Mouse (Mus musculus) neural tube, embryonic 11.5 days (tissue): ENCODE measurements around the gene Il15ra. TPM values are rescaled to one million over a fixed set of nuclear protein-coding genes. Genes with fewer than 3 reads are reported as not detected.

ENCODE experiments used
- ATAC-seq: fragments of 200-750 bp; cut with Nextera tagmentation; 2 replicates; pipeline ENCODE4 v1.8.0; 2017; ENCODE audit warnings: moderate number of reproducible peaks, mild to moderate bottlenecking, moderate TSS enrichment, moderate library complexity; ENCODE audit not compliant: insufficient read depth, low FRiP score, low TSS enrichment
- DNase-seq: peaks from one replicate; pipeline ENCODE4 v3.0.0-alpha.2; 2015; ENCODE audit warnings: low spot score
- H3K27ac ChIP-seq: fragments of 300-500 bp; sonication (generic); 2 replicates; pipeline ENCODE4 v1.5.1; 2014; ENCODE audit warnings: low read depth, mild to moderate bottlenecking, low read length
- H3K27me3 ChIP-seq: fragments of 300-500 bp; sonication (generic); 2 replicates; pipeline ENCODE4 v1.6.1; 2014; ENCODE audit warnings: mild to moderate bottlenecking, low read length, mixed read lengths; ENCODE audit not compliant: control insufficient read depth, insufficient read depth
- H3K36me3 ChIP-seq: fragments of 300-500 bp; sonication (generic); 2 replicates; pipeline ENCODE4 v1.6.1; 2014; ENCODE audit warnings: mild to moderate bottlenecking, low read length, moderate library complexity, mixed read lengths; ENCODE audit not compliant: control insufficient read depth, insufficient read depth
- H3K4me1 ChIP-seq: fragments of 300-500 bp; sonication (generic); 2 replicates; pipeline ENCODE4 v1.6.1; 2014; ENCODE audit warnings: low read length, mixed read lengths; ENCODE audit not compliant: control insufficient read depth, insufficient read depth
- H3K4me2 ChIP-seq: fragments of 300-500 bp; sonication (generic); 2 replicates; pipeline ENCODE4 v1.6.1; 2014; ENCODE audit warnings: low read depth, mild to moderate bottlenecking, moderate library complexity
- H3K4me3 ChIP-seq: fragments of 300-500 bp; sonication (generic); 2 replicates; pipeline ENCODE4 v1.5.1; 2014; ENCODE audit warnings: low read depth, low read length
- H3K9ac ChIP-seq: fragments of 300-500 bp; sonication (generic); 2 replicates; pipeline ENCODE4 v1.6.1; 2014; ENCODE audit warnings: mild to moderate bottlenecking, low read length
- H3K9me3 ChIP-seq: fragments of 300-500 bp; sonication (generic); 2 replicates; pipeline ENCODE4 v1.6.1; 2016; ENCODE audit warnings: low read length; ENCODE audit not compliant: control insufficient read depth
- WGBS: fragments of 180-500 bp; shearing (Covaris S2); extraction: QIAGEN DNeasy Blood & Tissue Kit; methylation state at CpG from one replicate; pipeline ENCODE4 v1.1.7; 2014; 5-methylcytosine and 5-hydroxymethylcytosine counted together
- polyA plus RNA-seq: library from polyadenylated mRNA; unstranded; fragments of >200 nt; fragmentation: Nextera tagmentation; extraction: Ambion mirVana; gene quantifications from 2 replicates; pipeline ENCODE4 v1.2.1, GENCODE M21; 2014

The Il15ra gene
- polyA plus RNA-seq, 1 experiment from 2014 or later: 0.82 TPM

- Histone ChIP-seq H3K36me3 (peaks cover 6% of the 10 kb centered on the region), H3K4me3 (peak within 1 kb of the TSS; percentile 80), H3K27ac (peak within 1 kb of the TSS; percentile 88), H3K9ac (peak within 1 kb of the TSS; percentile 80), H3K27me3 (no peaks in the 10 kb centered on the region), H3K4me1 (peaks cover 11% of the 10 kb centered on the region), H3K9me3 (no peaks in the 10 kb centered on the region), H3K4me2 (peak within 1 kb of the TSS; percentile 89)
- ATAC-seq (peak; percentile 96), DNase-seq (peak; percentile 100)
- under 1% methylated on average over 72 of the region's 73 CpGs for WGBS
These were observed 72.3 kb downstream of the Il15ra start, which contains the start of the genes Fbh1 and Ankrd16 for GRCm38 (mm10) chr2:11777091-11778068. Fbh1 (minus strand) TSS chr2:11777582. Ankrd16 (plus strand) TSS chr2:11777876.

DNA sequence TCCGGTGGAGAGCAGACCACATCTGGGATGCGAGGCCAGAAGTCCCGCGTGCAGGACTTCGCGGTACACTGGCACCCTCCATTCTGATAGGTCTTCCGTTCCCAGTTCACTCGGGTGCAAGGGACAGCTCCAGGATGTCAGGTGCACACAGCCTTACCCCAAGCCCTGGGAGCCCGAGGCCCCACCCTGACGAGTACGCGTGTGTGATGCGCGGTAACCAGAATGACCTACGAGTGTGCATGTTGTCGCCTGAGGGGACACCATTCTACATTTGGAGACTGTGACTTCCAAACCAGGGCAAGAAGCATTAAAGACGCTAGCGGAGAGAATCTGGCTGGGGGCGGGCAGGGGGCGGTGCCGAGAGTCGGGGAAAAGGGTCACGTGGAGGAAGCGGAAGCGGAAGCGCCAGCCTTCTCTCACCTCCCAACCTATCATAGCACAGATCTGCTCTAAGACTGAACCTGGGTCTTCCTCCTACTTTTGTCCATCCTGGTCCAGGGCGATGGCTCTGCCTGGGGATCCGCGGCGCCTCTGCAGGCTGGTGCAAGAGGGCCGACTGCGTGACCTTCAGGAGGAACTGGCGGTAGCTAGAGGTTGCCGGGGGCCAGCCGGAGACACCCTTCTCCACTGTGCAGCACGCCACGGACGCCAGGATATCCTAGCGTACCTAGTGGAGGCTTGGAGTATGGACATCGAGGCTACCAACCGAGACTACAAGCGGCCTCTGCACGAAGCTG is 73.2 kb downstream of the Il15ra start:
- Histone ChIP-seq H3K36me3 (peaks cover 12% of the 10 kb centered on the region), H3K9ac (peak overlapping the region; percentile 80), H3K4me2 (peak overlapping the region; percentile 89), H3K4me3 (peak overlapping the region; percentile 80), H3K9me3 (no peaks in the 10 kb centered on the region), H3K27ac (peak overlapping the region; percentile 88), H3K4me1 (peaks cover 11% of the 10 kb centered on the region), H3K27me3 (no peaks in the 10 kb centered on the region)
- peak; percentile 88 for DNase-seq
- under 1% methylated on average over 35 of the region's 43 CpGs for WGBS
- peak; percentile 85 for ATAC-seq

Other genes starting within 250 kb of the Il15ra start
- gene Pfkfb3, start 151.2 kb upstream of the Il15ra start, polyA plus RNA-seq: 15.9 and 18.6 TPM in 2 replicates
- gene Rbm17, start 101.1 kb upstream of the Il15ra start, polyA plus RNA-seq: 188 and 192 TPM in 2 replicates
- gene Gm17490, start 79.0 kb upstream of the Il15ra start, polyA plus RNA-seq: not detected in 2 replicates
- not detected in 2 replicates for gene Il2ra, start 62.5 kb upstream of the Il15ra start, polyA plus RNA-seq
- 134 and 136 TPM in 2 replicates for gene Fbh1, start 72.3 kb downstream of the Il15ra start, polyA plus RNA-seq
- gene Ankrd16, start 72.6 kb downstream of the Il15ra start, polyA plus RNA-seq: 28.0 and 30.0 TPM in 2 replicates